Mouse (Mus musculus) intestine, embryonic 15.5 days (tissue): Measurements from ENCODE around the gene Morc3. TPM values are rescaled to one million over a fixed set of nuclear protein-coding genes. Genes with fewer than 3 reads are reported as not detected.
"Not testable (repeated sequence)": the region's sequence is repeated elsewhere in the genome, so short reads cannot be mapped to it uniquely, and the experiment has no call there.

Experiments
- ATAC-seq: fragments of 200-750 bp; cut with Nextera tagmentation; 2 replicates; pipeline ENCODE4 v1.8.0; 2017; ENCODE audit warnings: moderate TSS enrichment, moderate library complexity
- H3K27ac ChIP-seq: fragments of 300-500 bp; sonication (generic); 2 replicates; pipeline ENCODE4 v1.5.1; 2015; ENCODE audit warnings: mild to moderate bottlenecking, inconsistent platforms
- H3K27me3 ChIP-seq: fragments of 300-500 bp; sonication (generic); replicated peaks from 2 replicates; pipeline ENCODE4 v1.6.1; 2015; ENCODE audit warnings: inconsistent platforms
- H3K36me3 ChIP-seq: fragments of 300-500 bp; sonication (generic); 2 replicates; pipeline ENCODE4 v1.6.1; 2015; ENCODE audit warnings: inconsistent platforms
- H3K4me1 ChIP-seq: fragments of 300-500 bp; sonication (generic); replicated peaks from 2 replicates; pipeline ENCODE4 v1.6.1; 2015; ENCODE audit warnings: inconsistent platforms
- H3K4me2 ChIP-seq: fragments of 300-500 bp; sonication (generic); replicated peaks from 2 replicates; pipeline ENCODE4 v1.6.1; 2015; ENCODE audit warnings: mild to moderate bottlenecking, inconsistent platforms
- H3K4me3 ChIP-seq: fragments of 300-500 bp; sonication (generic); replicated peaks from 2 replicates; pipeline ENCODE4 v1.5.1; 2015; ENCODE audit warnings: inconsistent platforms
- H3K9ac ChIP-seq: fragments of 300-500 bp; sonication (generic); 2 replicates; pipeline ENCODE4 v1.6.1; 2015; ENCODE audit warnings: inconsistent platforms
- H3K9me3 ChIP-seq: fragments of 300-500 bp; sonication (generic); 2 replicates; pipeline ENCODE4 v1.6.1; 2016; ENCODE audit warnings: inconsistent platforms
- WGBS: fragments of 180-500 bp; shearing (Covaris S2); methylation state at CpG from one replicate; pipeline ENCODE4 v1.1.7; 2015; 5-methylcytosine and 5-hydroxymethylcytosine counted together
- polyA plus RNA-seq: library from polyadenylated mRNA; unstranded; fragments of >200 nt; fragmentation: Nextera tagmentation; extraction: Ambion mirVana; gene quantifications from 2 replicates; pipeline ENCODE4 v1.2.1, GENCODE M21; 2015

Gene Morc3
- polyA plus RNA-seq, 1 experiment from 2014 or later = 40.6 TPM

- not testable (repeated sequence) for ATAC-seq, H3K4me2 ChIP-seq, H3K9me3 ChIP-seq, H3K27ac ChIP-seq, H3K27me3 ChIP-seq, H3K9ac ChIP-seq, H3K4me1 ChIP-seq, H3K36me3 ChIP-seq, H3K4me3 ChIP-seq
- WGBS = 80% methylated on average over 5 of the region's 8 CpGs
Measured at GRCm38 (mm10) chr16:93822433-93823225, 9.3 kb upstream of the Morc3 start.

GRCm38 (mm10) chr16:93824799-93825198, 7.1 kb upstream of the Morc3 start:
- H3K4me2 ChIP-seq = no peak overlapping the region
- no peaks in the 10 kb centered on the region for H3K36me3 ChIP-seq
- no peak overlapping the region for H3K9ac ChIP-seq
- WGBS = 87% methylated on average over 4 of the region's 4 CpGs
- H3K27ac ChIP-seq = no peak overlapping the region
- H3K4me3 ChIP-seq = no peak overlapping the region
- no peaks in the 10 kb centered on the region for H3K9me3 ChIP-seq
- no peak for ATAC-seq
- H3K4me1 ChIP-seq = 0 out of 2 replicates have a peak, but pooled peaks cover 3% of the 10 kb centered on the region
- no peaks in the 10 kb centered on the region for H3K27me3 ChIP-seq

GRCm38 (mm10) chr16:93825463-93825862, 6.5 kb upstream of the Morc3 start:
- 92% methylated on average over 4 of the region's 4 CpGs for WGBS
- Histone ChIP-seq H3K4me3 (no peak overlapping the region), H3K27ac (no peak overlapping the region), H3K36me3 (no peaks in the 10 kb centered on the region), H3K9me3 (no peaks in the 10 kb centered on the region), H3K9ac (no peak overlapping the region), H3K27me3 (no peaks in the 10 kb centered on the region), H3K4me1 (no peaks in the 10 kb centered on the region), H3K4me2 (no peak overlapping the region)
- no peak for ATAC-seq

DNA sequence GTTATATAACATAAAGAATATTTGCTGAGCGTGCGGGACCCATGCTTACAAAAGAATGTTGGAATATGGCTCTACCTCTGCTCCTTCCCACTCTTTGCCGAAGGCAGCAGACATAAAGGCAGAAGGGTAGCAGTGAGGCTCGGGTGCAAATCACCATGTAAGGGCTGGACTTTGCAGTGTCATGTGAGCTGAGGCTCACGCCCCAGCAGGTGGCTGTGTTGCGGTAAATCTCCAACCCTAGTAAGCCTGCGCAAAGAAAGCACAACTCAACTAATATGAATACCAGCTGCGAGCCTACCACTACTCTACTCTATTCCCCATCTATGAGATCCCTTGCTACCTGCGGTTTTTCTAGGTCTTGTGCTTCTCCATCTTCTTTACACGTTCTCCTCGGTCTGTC, 5.9 kb upstream of the Morc3 start:
- no peak overlapping the region for H3K4me3 ChIP-seq
- no peak overlapping the region for H3K27ac ChIP-seq
- H3K4me1 ChIP-seq = no peaks in the 10 kb centered on the region
- no peaks in the 10 kb centered on the region for H3K36me3 ChIP-seq
- H3K4me2 ChIP-seq = no peak overlapping the region
- 67% methylated on average over 11 of the region's 11 CpGs for WGBS
- H3K27me3 ChIP-seq = no peaks in the 10 kb centered on the region
- no peaks in the 10 kb centered on the region for H3K9me3 ChIP-seq
- ATAC-seq = no peak
- no peak overlapping the region for H3K9ac ChIP-seq

DNA sequence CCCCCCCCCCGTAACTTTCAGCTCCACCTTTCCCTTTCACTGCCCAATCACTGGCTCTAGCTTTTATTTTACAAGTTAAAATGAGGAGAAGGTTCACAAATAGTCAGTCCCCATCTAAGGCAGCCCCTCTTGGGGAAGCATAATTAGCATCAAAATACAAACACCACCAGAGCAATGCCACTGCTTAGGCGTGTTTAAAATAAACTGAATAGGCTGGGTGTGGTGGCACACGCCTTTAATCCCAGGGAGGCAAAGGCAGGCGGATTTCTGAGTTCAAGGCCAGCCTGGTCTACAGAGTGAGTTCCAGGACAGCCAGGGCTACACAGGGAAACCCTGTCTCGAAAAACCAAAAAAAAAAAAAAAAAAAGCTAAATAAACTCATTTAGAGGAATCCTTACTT, 5.4 kb upstream of the Morc3 start:
- 47% methylated on average over 5 of the region's 5 CpGs for WGBS
- H3K4me2 ChIP-seq, H3K4me3 ChIP-seq, H3K27me3 ChIP-seq, ATAC-seq, H3K27ac ChIP-seq, H3K9me3 ChIP-seq, H3K4me1 ChIP-seq, H3K9ac ChIP-seq, H3K36me3 ChIP-seq: not testable (repeated sequence)

DNA sequence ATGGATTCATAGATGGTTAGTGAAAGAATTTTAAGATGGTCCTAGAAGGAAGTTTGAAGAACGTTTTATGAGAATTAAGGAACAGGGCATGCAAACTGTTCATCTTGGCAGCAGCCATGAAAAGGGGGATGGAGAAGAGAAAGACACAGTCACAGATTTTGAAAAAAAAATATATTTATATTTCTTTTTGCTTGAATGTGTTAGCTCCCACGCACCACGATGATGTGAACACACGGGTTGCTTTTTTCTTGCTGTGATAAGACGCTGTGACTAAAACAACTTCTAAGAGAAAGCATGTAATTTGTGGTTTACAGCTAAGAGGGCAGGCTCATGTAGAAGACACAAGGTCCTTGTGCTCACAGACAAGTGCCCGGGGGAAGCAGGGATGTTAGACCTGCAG, 5.0 kb upstream of the Morc3 start:
- Histone ChIP-seq H3K9ac (no peak overlapping the region), H3K36me3 (no peaks in the 10 kb centered on the region), H3K27me3 (no peaks in the 10 kb centered on the region), H3K4me3 (no peak overlapping the region), H3K4me1 (no peaks in the 10 kb centered on the region), H3K4me2 (no peak overlapping the region), H3K27ac (no peak overlapping the region), H3K9me3 (no peaks in the 10 kb centered on the region)
- 91% methylated on average over 6 of the region's 6 CpGs for WGBS
- ATAC-seq = no peak

DNA sequence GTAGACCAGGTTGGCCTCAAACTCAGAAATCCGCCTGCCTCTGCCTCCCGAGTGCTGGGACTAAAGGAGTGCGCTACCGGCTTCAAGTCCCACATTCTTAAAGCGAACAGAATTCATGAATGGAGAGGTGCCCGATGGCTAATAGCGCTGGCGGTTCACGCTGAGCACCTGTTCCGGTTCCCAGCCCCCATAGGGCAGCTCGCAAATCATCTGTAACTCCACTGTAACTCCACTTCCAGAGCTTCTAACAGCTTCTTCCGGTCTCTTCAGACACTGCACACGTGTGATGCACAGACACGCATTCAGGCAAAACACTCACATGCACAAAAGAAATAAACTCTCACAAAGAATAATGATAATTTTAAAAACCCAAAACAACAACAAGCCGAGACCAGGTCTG, 2.4 kb upstream of the Morc3 start:
- Histone ChIP-seq H3K4me3 (no peak overlapping the region), H3K9me3 (no peaks in the 10 kb centered on the region), H3K4me1 (peaks cover 5% of the 10 kb centered on the region; the same call in 1 of the 2 replicates), H3K4me2 (no peak overlapping the region), H3K9ac (no peak overlapping the region), H3K36me3 (no peaks in the 10 kb centered on the region), H3K27me3 (no peaks in the 10 kb centered on the region), H3K27ac (no peak overlapping the region)
- 94% methylated on average over 15 of the region's 15 CpGs for WGBS
- no peak for ATAC-seq

- no peak overlapping the region for H3K27ac ChIP-seq
- H3K9me3 ChIP-seq = no peaks in the 10 kb centered on the region
- ATAC-seq = no peak
- H3K27me3 ChIP-seq = no peaks in the 10 kb centered on the region
- WGBS = 81% methylated on average over 9 of the region's 9 CpGs
- no peaks in the 10 kb centered on the region for H3K36me3 ChIP-seq
- no peak overlapping the region for H3K4me3 ChIP-seq
- H3K4me1 ChIP-seq = peaks cover 8% of the 10 kb centered on the region
- H3K4me2 ChIP-seq = no peak overlapping the region
- H3K9ac ChIP-seq = no peak overlapping the region
Measured at GRCm38 (mm10) chr16:93830071-93830470, 1.9 kb upstream of the Morc3 start.

DNA sequence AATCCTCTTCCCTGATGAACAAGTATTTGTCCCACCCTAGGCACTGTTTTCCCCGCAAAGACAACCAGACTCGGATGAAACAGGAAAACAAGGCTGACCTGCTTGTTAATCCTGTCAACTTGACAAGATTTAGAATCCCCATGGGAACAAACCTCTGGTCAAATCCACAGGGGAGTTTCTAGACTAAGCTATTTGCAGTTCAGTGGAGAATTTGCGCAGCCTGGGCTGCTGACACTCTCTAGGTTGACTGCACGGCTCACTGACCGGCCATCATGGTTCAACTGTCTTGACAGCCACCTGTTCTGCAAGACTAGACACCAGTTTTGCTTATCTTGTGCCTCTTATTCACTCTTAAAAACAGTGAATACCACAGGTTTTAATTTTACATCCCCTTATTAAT, 1.0 kb upstream of the Morc3 start:
- Histone ChIP-seq H3K27me3 (no peaks in the 10 kb centered on the region), H3K36me3 (no peaks in the 10 kb centered on the region), H3K4me1 (peaks cover 9% of the 10 kb centered on the region), H3K4me3 (no peak overlapping the region), H3K9me3 (no peaks in the 10 kb centered on the region), H3K27ac (no peak overlapping the region), H3K4me2 (no peak overlapping the region), H3K9ac (no peak overlapping the region)
- no peak for ATAC-seq
- WGBS = 65% methylated on average over 5 of the region's 5 CpGs

DNA sequence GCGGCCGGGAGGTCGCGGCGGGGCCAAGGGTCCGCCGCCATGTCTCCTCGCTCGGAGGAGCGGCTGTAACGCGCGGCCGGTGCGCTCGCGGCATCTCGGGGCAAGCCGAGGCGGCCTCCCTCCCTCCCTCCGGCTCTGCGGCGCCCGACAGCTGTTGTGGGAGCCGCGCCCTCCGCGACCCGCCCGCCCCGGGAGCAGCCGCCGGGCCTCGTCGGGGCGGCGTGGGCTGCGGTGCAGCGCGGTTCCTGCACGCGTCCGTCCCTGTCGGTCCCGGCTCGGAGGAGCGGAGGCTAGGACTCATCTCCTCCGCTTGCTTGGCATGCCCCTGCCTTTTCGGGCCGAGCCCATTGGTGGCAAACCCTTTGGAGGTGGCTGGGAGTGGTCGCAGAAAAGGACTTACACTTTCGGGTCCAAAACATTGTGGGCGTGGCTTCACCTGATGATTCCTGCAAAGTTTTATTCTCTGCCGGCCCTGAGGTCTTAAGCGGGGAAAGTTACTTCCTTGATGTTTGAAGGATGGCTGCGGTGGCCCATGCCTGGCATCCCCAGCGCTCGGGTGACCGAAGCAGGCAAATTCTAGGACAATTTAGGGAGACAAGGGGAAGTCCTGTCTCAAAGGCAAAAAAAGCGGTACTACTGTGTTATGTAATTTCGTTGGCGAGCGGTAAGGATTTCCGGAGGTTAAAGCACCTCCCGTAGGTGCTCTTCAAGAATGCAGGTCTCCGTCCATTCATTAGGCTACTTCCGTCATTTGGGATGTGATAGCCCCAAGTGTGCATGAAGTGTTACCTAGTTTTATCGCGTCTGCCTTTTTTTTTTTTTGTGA, 743 bp downstream of the Morc3 start:
- peak; percentile 76; the same call in 1 of the 2 replicates for ATAC-seq

GRCm38 (mm10) chr16:93833551-93833950, 1.6 kb downstream of the Morc3 start:
- H3K4me3 ChIP-seq = peak overlapping the region; percentile 83
- H3K27me3 ChIP-seq = no peaks in the 10 kb centered on the region
- H3K9me3 ChIP-seq = no peaks in the 10 kb centered on the region
- peaks cover 9% of the 10 kb centered on the region for H3K4me1 ChIP-seq
- H3K27ac ChIP-seq = no peak overlapping the region
- H3K36me3 ChIP-seq = no peaks in the 10 kb centered on the region
- ATAC-seq = no peak
- WGBS = 90% methylated on average over 6 of the region's 6 CpGs
- no peak overlapping the region for H3K9ac ChIP-seq
- H3K4me2 ChIP-seq = peak overlapping the region; percentile 66

More for the DNA sequence above, 743 bp downstream of the Morc3 start:
- Histone ChIP-seq H3K4me1 (peaks cover 9% of the 10 kb centered on the region), H3K27me3 (no peaks in the 10 kb centered on the region), H3K27ac (peak overlapping the region; percentile 92), H3K36me3 (no peaks in the 10 kb centered on the region), H3K4me3 (peak overlapping the region; percentile 83), H3K9ac (peak overlapping the region; percentile 91), H3K9me3 (no peaks in the 10 kb centered on the region), H3K4me2 (peak overlapping the region; percentile 66)
- WGBS = under 1% methylated on average over 63 of the region's 69 CpGs

DNA sequence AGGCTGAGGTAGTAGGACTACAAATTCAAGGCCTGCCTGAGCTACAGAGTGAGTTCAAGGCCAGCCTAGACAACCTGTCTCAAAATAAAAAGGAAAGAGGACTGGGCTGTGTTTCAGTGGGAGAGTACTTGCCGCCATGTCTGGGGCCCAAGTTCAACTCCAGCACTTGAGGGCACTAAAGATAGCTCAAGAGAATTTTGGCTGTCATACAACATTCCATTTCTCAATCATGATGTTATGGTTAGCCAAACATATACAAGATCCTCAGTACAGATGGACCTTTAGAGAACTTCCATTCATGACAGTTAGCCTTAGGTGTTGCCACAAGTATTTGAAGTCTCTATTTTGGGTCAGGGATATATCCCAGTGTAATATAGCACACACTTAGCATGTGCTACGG, 2.2 kb downstream of the Morc3 start:
- H3K4me1 ChIP-seq = peaks cover 9% of the 10 kb centered on the region
- no peak overlapping the region for H3K9ac ChIP-seq
- no peaks in the 10 kb centered on the region for H3K36me3 ChIP-seq
- H3K4me3 ChIP-seq = no peak overlapping the region
- no peak overlapping the region for H3K27ac ChIP-seq
- H3K4me2 ChIP-seq = 0 out of 2 replicates have a peak overlapping the region, but pooled peaks have one; percentile 4
- H3K9me3 ChIP-seq = no peaks in the 10 kb centered on the region
- no peak for ATAC-seq
- H3K27me3 ChIP-seq = no peaks in the 10 kb centered on the region
- 88% methylated on average over 2 of the region's 2 CpGs for WGBS
